Mouse (Mus musculus) olfactory bulb, adult 2 months (tissue): ENCODE results near the gene Elavl4.

Experiments
- CTCF ChIP-seq: fragments of 200-500 bp; IDR thresholded peaks from 2 replicates; pipeline ENCODE4 v1.5.1; 2012; ENCODE audit warnings: low read depth, mild to moderate bottlenecking, low read length, moderate library complexity; ENCODE audit not compliant: insufficient read depth
- POLR2A ChIP-seq: fragments of 200-500 bp; IDR thresholded peaks from 2 replicates; pipeline ENCODE4 v1.6.1; 2012; ENCODE audit warnings: mild to moderate bottlenecking, low read depth, low read length, moderate library complexity; ENCODE audit not compliant: insufficient read depth

DNA sequence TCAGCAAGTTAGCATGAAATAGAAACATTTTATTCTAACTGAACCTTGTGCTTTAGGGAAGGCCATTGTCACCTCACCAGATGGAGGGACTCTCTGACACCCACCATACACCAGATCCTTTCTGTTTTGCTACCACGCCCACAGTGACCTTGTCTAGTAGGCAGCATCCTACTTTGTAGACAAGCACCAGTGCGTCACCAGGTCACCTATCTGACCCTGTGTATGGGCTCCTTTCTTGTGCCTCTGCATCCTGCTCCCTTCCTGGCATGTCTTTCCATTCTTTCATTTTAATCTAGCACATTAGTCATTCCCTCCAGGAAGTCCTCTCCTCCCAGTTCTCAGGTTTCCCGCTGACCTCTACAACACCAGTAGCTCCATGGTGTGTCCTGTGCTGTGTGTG lies 190.1 kb downstream of the Elavl4 start:
- TF ChIP-seq CTCF: no peak
- no peak for TF ChIP-seq POLR2A
